Mouse (Mus musculus) R1 (cell line): Measurements from ENCODE around the gene Yaf2.
"Not testable (repeated sequence)": the region's sequence is repeated elsewhere in the genome, so short reads cannot be mapped to it uniquely, and the experiment has no call there.

Experiments
- DNase-seq: peaks from one replicate; pipeline ENCODE4 v3.0.0-alpha.2; 2018; ENCODE audit warnings: low read depth, low spot score

The Yaf2 gene

GRCm38 (mm10) chr15:93336925-93337761 lies at the start of gene Yaf2:
Yaf2 (minus strand) TSS chr15:93336935.
- DNase-seq, result peak; percentile 76

- DNase-seq, result no peak
Measured at GRCm38 (mm10) chr15:93381337-93381736, 44.6 kb upstream of the Yaf2 start.

GRCm38 (mm10) chr15:93379177-93379576 lies 42.4 kb upstream of the Yaf2 start:
- DNase-seq, result peak; percentile 68

- DNase-seq, result no peak
Measured at GRCm38 (mm10) chr15:93375696-93376095, 39.0 kb upstream of the Yaf2 start.

- DNase-seq, result not testable (repeated sequence)
Measured at GRCm38 (mm10) chr15:93372525-93373119, 35.9 kb upstream of the Yaf2 start.

- DNase-seq, result no peak
Measured at GRCm38 (mm10) chr15:93371838-93372237, 35.1 kb upstream of the Yaf2 start.

- DNase-seq, result no peak
Measured at GRCm38 (mm10) chr15:93368558-93368957, 31.8 kb upstream of the Yaf2 start.

- DNase-seq, result no peak
Measured at GRCm38 (mm10) chr15:93365561-93365960, 28.8 kb upstream of the Yaf2 start.

GRCm38 (mm10) chr15:93358346-93359095 lies 21.8 kb upstream of the Yaf2 start:
- DNase-seq, result no peak

- no peak for DNase-seq
Measured at GRCm38 (mm10) chr15:93340630-93341379, 4.1 kb upstream of the Yaf2 start.

- DNase-seq, result no peak
Measured at GRCm38 (mm10) chr15:93336658-93336924, 144 bp downstream of the Yaf2 start.

GRCm38 (mm10) chr15:93335821-93336657 lies 696 bp downstream of the Yaf2 start:
- DNase-seq, result peak; percentile 27

GRCm38 (mm10) chr15:93331256-93331655 lies 5.5 kb downstream of the Yaf2 start:
- no peak for DNase-seq

GRCm38 (mm10) chr15:93327235-93327634 lies 9.5 kb downstream of the Yaf2 start:
- DNase-seq, result peak; percentile 11

GRCm38 (mm10) chr15:93326651-93327050 lies 10.1 kb downstream of the Yaf2 start:
- DNase-seq, result no peak

GRCm38 (mm10) chr15:93325360-93325759 lies 11.4 kb downstream of the Yaf2 start:
- no peak for DNase-seq

GRCm38 (mm10) chr15:93318781-93319180 lies 18.0 kb downstream of the Yaf2 start:
- DNase-seq, result no peak

GRCm38 (mm10) chr15:93310304-93310703 lies 26.4 kb downstream of the Yaf2 start:
- not testable (repeated sequence) for DNase-seq

- DNase-seq, result no peak
Measured at GRCm38 (mm10) chr15:93298197-93298596, 38.5 kb downstream of the Yaf2 start.

GRCm38 (mm10) chr15:93294483-93294882 lies 42.3 kb downstream of the Yaf2 start:
- no peak for DNase-seq

GRCm38 (mm10) chr15:93288321-93288720 lies 48.4 kb downstream of the Yaf2 start:
- DNase-seq, result no peak
